Comparison of ENCODE assay signal across 8 mouse cellular contexts in the genomic region with DNA sequence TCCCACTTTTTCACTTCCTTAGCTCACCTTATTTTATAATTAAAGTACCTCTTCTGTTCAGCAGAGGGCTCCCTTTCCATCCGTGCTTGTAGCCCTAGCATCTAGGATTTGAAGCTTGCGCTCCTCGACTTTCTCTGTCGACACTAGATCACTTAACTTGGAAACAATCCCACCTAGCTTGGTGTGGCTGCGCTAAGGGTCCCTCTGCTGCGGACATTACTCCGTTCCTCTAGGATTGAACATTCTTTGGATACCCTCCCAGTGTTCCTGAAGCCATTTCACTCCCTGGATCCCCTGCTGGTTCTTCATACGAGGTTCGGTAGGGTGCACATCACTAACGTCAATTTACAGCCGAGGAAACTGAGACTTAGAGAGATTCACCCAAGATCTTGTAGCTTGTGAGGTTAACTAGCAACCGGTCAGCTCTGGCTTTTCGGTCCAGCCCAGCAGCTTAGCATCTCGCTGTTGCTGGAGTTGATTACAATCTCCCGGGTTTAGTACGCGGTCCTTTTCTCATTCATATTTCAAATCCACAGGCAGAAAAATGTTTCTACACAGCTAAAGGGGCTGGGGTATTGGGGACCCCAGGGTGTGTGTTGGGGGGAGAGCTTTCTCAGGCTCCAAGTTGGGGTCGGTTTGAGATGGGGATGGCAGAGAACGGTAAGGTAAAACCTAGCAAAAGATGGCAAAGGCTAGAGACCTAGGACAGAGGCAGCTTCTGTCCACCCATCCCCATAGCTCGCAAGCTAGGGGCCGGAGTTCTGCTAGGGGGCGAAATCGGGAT. TPM values are rescaled to one million over a fixed set of nuclear protein-coding genes. Genes with fewer than 3 reads are reported as not detected.
A peak's percentile ranks its signal among the peaks of the same experiment; 100 is the strongest.
DNase-seq lines count a peak whose midpoint lies in the region; ATAC-seq lines count a peak whose summit lies in the region.

No protein-coding gene starts in this region.

- peaks cover 5% of the 10 kb centered on the region; the same call in 1 of the 2 replicates for H3K27me3 ChIP-seq in neural tube, embryonic 11.5 days (ENCODE audit: control insufficient read depth, insufficient read depth, low read length)
- peaks cover 86% of the 10 kb centered on the region for H3K27me3 ChIP-seq in embryonic facial prominence, embryonic 10.5 days (replicated peaks; ENCODE audit: low read depth, poor library complexity, severe bottlenecking)
- H3K27me3 ChIP-seq in heart, embryonic 16.5 days (ENCODE audit: control insufficient read depth, insufficient read depth, low read length): peaks cover 61% of the 10 kb centered on the region
- peaks cover 54% of the 10 kb centered on the region for H3K27me3 ChIP-seq in liver, embryonic 16.5 days (ENCODE audit: control insufficient read depth, insufficient read depth, low read depth, low read length)

- no peaks in the 10 kb centered on the region for H3K36me3 ChIP-seq in neural tube, embryonic 11.5 days (ENCODE audit: control insufficient read depth, insufficient read depth, low read length)
- H3K36me3 ChIP-seq in embryonic facial prominence, embryonic 10.5 days (replicated peaks): no peaks in the 10 kb centered on the region
- H3K36me3 ChIP-seq in heart, embryonic 16.5 days (ENCODE audit: control insufficient read depth, insufficient read depth): no peaks in the 10 kb centered on the region
- H3K36me3 ChIP-seq in liver, embryonic 16.5 days (ENCODE audit: control insufficient read depth, insufficient read depth): no peaks in the 10 kb centered on the region

- peak overlapping the region; percentile 65 for H3K4me3 ChIP-seq in neural tube, embryonic 11.5 days (ENCODE audit: low read depth, low read length)
- peak overlapping the region; percentile 74 for H3K4me3 ChIP-seq in embryonic facial prominence, embryonic 10.5 days
- H3K4me3 ChIP-seq in heart, embryonic 16.5 days (ENCODE audit: low read length): peak overlapping the region; percentile 65
- H3K4me3 ChIP-seq in liver, embryonic 16.5 days (ENCODE audit: low read depth, low read length): peak overlapping the region; percentile 40; the same call in 1 of the 2 replicates

- no peaks in the 10 kb centered on the region for H3K9me3 ChIP-seq in neural tube, embryonic 11.5 days (ENCODE audit: control insufficient read depth, low read length)
- H3K9me3 ChIP-seq in embryonic facial prominence, embryonic 10.5 days: no peaks in the 10 kb centered on the region
- no peaks in the 10 kb centered on the region for H3K9me3 ChIP-seq in heart, embryonic 16.5 days (replicated peaks; ENCODE audit: control insufficient read depth, low read length)
- H3K9me3 ChIP-seq in liver, embryonic 16.5 days (replicated peaks; ENCODE audit: control insufficient read depth, low read length): no peaks in the 10 kb centered on the region

- peak overlapping the region; percentile 52 for H3K9ac ChIP-seq in neural tube, embryonic 11.5 days (ENCODE audit: low read length)
- no peak overlapping the region for H3K9ac ChIP-seq in heart, embryonic 16.5 days (ENCODE audit: low read length)
- no peak overlapping the region for H3K9ac ChIP-seq in liver, embryonic 16.5 days (ENCODE audit: low read depth, low read length)

- H3K27ac ChIP-seq in neural tube, embryonic 11.5 days (ENCODE audit: low read depth, low read length): no peak overlapping the region
- peak overlapping the region; percentile 87; the same call in 1 of the 2 replicates for H3K27ac ChIP-seq in embryonic facial prominence, embryonic 10.5 days (replicated peaks)
- no peak overlapping the region for H3K27ac ChIP-seq in heart, embryonic 16.5 days (ENCODE audit: low read length)
- no peak overlapping the region for H3K27ac ChIP-seq in liver, embryonic 16.5 days (ENCODE audit: low read length)

- ATAC-seq in neural tube, embryonic 11.5 days (ENCODE audit: insufficient read depth, low FRiP score, low TSS enrichment): peak; percentile 86
- peak; percentile 82; the same call in 1 of the 2 replicates for ATAC-seq in heart, embryonic 16.5 days (replicated peaks; ENCODE audit: extremely low read depth, insufficient read depth, low FRiP score)
- ATAC-seq in liver, embryonic 16.5 days (ENCODE audit: low read depth): no peak

- peaks cover 7% of the 10 kb centered on the region for H3K4me1 ChIP-seq in neural tube, embryonic 11.5 days (ENCODE audit: control insufficient read depth, insufficient read depth, low read length)
- H3K4me1 ChIP-seq in embryonic facial prominence, embryonic 10.5 days: peaks cover 39% of the 10 kb centered on the region
- H3K4me1 ChIP-seq in heart, embryonic 16.5 days (ENCODE audit: control insufficient read depth, insufficient read depth, low read length): peaks cover 14% of the 10 kb centered on the region; the same call in 1 of the 2 replicates
- no peaks in the 10 kb centered on the region; the same call in 1 of the 2 replicates for H3K4me1 ChIP-seq in liver, embryonic 16.5 days (ENCODE audit: control insufficient read depth, low read depth, low read length)

- peak; percentile 72 for DNase-seq in neural tube, embryonic 11.5 days (ENCODE audit: low spot score)
- DNase-seq in neural tube, embryonic 10.5 days (ENCODE audit: extremely low spot score, low spot score): no peak
- DNase-seq in embryonic facial prominence, embryonic 10.5 days (ENCODE audit: low spot score): peak; percentile 51
- DNase-seq in kidney, postnatal 14 days: peak; percentile 55
- peak; percentile 8 for DNase-seq in ovary, postnatal 36 days (ENCODE audit: low spot score)
- no peak for DNase-seq in spleen, adult 12 weeks (ENCODE audit: low spot score)

- H3K4me2 ChIP-seq in neural tube, embryonic 11.5 days (ENCODE audit: low read depth): peak overlapping the region; percentile 82
- H3K4me2 ChIP-seq in heart, embryonic 16.5 days (ENCODE audit: low read depth, low read length): peak overlapping the region; percentile 94
- peak overlapping the region; percentile 54 for H3K4me2 ChIP-seq in liver, embryonic 16.5 days (ENCODE audit: low read depth, low read length)

- 1% methylated on average over 23 of the region's 23 CpGs for WGBS in neural tube, embryonic 11.5 days
- WGBS in embryonic facial prominence, embryonic 10.5 days: under 1% methylated on average over 23 of the region's 23 CpGs
- WGBS in heart, embryonic 16.5 days: under 1% methylated on average over 23 of the region's 23 CpGs
- 5% methylated on average over 23 of the region's 23 CpGs for WGBS in liver, embryonic 16.5 days (ENCODE audit: insufficient replicate concordance)

RNA-seq across cellular contexts. Expression of a gene that starts 0.4 kb away (rescaled TPM):
- 28.1 and 28.9 TPM in 2 replicates for polyA plus RNA-seq in neural tube, embryonic 11.5 days (2014; fragmentation: Nextera tagmentation; extraction: Ambion mirVana)
- polyA plus RNA-seq in embryonic facial prominence, embryonic 10.5 days (2016; fragmentation: Nextera tagmentation; extraction: Ambion mirVana): 9.5 and 16.5 TPM in 2 replicates
- 1.2 and 3.1 TPM in 2 replicates for polyA plus RNA-seq in heart, embryonic 16.5 days (2015; fragmentation: Nextera tagmentation; extraction: Ambion mirVana)
- 0.18 and 0.26 TPM in 2 replicates for polyA plus RNA-seq in liver, embryonic 16.5 days (2015; fragmentation: Nextera tagmentation; extraction: Ambion mirVana)

RNA-seq across cellular contexts. Expression of a gene that starts 49.9 kb away (rescaled TPM):
- 11.4 and 14.2 TPM in 2 replicates for polyA plus RNA-seq in neural tube, embryonic 11.5 days (2014; fragmentation: Nextera tagmentation; extraction: Ambion mirVana)
- 23.3 and 23.5 TPM in 2 replicates for polyA plus RNA-seq in embryonic facial prominence, embryonic 10.5 days (2016; fragmentation: Nextera tagmentation; extraction: Ambion mirVana)
- polyA plus RNA-seq in heart, embryonic 16.5 days (2015; fragmentation: Nextera tagmentation; extraction: Ambion mirVana): 26.6 and 26.9 TPM in 2 replicates
- 63.8 and 65.5 TPM in 2 replicates for polyA plus RNA-seq in liver, embryonic 16.5 days (2015; fragmentation: Nextera tagmentation; extraction: Ambion mirVana)

Comparison
In these comparisons a context has a peak if more than half of its experiments do, and no peak if none do; other contexts are left out.
1. DNase-seq: peak in neural tube, embryonic 11.5 days (single experiment), embryonic facial prominence, embryonic 10.5 days (single experiment), kidney, postnatal 14 days (single experiment) and ovary, postnatal 36 days (single experiment); none in neural tube, embryonic 10.5 days (single experiment) and spleen, adult 12 weeks (single experiment).
2. Peak in every context shown above with its lines, with median percentiles within 50 percentile points of each other: H3K4me2 ChIP-seq and H3K4me3 ChIP-seq.